Mouse (Mus musculus) lung, embryonic 14.5 days (tissue): ENCODE results near the gene Adam17. TPM values are rescaled to one million over a fixed set of nuclear protein-coding genes. Genes with fewer than 3 reads are reported as not detected.
A peak's percentile ranks its signal among the peaks of the same experiment; 100 is the strongest.
"Not testable (repeated sequence)": the region's sequence is repeated elsewhere in the genome, so short reads cannot be mapped to it uniquely, and the experiment has no call there.

Experiments used
- ATAC-seq: fragments of 200-750 bp; cut with Nextera tagmentation; 2 replicates; pipeline ENCODE4 v1.8.0; 2017; ENCODE audit warnings: mild to moderate bottlenecking, moderate TSS enrichment, moderate library complexity; ENCODE audit not compliant: insufficient read depth
- DNase-seq: peaks from one replicate; pipeline ENCODE4 v3.0.0-alpha.2; 2015
- H3K27ac ChIP-seq: fragments of 300-500 bp; sonication (generic); 2 replicates; pipeline ENCODE4 v1.5.1; 2014; ENCODE audit warnings: low read depth, mild to moderate bottlenecking, moderate library complexity
- H3K27me3 ChIP-seq: fragments of 300-500 bp; sonication (generic); 2 replicates; pipeline ENCODE4 v1.6.1; 2014; ENCODE audit warnings: low read length, control low read depth; ENCODE audit not compliant: insufficient read depth
- H3K36me3 ChIP-seq: fragments of 300-500 bp; sonication (generic); 2 replicates; pipeline ENCODE4 v1.6.1; 2014; ENCODE audit warnings: control low read depth; ENCODE audit not compliant: insufficient read depth
- H3K4me1 ChIP-seq: fragments of 300-500 bp; sonication (generic); 2 replicates; pipeline ENCODE4 v1.6.1; 2014; ENCODE audit warnings: antibody characterized with exemption, control low read depth; ENCODE audit not compliant: insufficient read depth
- H3K4me2 ChIP-seq: fragments of 300-500 bp; sonication (generic); 2 replicates; pipeline ENCODE4 v1.6.1; 2014; ENCODE audit warnings: mild to moderate bottlenecking
- H3K4me3 ChIP-seq: fragments of 300-500 bp; sonication (generic); 2 replicates; pipeline ENCODE4 v1.5.1; 2014; ENCODE audit warnings: low read depth, low read length
- H3K9ac ChIP-seq: fragments of 300-500 bp; sonication (generic); 2 replicates; pipeline ENCODE4 v1.6.1; 2014
- H3K9me3 ChIP-seq: fragments of 300-500 bp; sonication (generic); 2 replicates; pipeline ENCODE4 v1.6.1; 2016; ENCODE audit warnings: low read depth, low read length, control low read depth
- CTCF ChIP-seq: IDR thresholded peaks from 2 replicates; pipeline ENCODE4 v1.5.1; 2016; ENCODE audit warnings: antibody characterized with exemption, low read depth
- WGBS: fragments of 180-500 bp; shearing (Covaris S2); extraction: QIAGEN DNeasy Blood & Tissue Kit; methylation state at CpG from one replicate; pipeline ENCODE4 v1.1.7; 2014; 5-methylcytosine and 5-hydroxymethylcytosine counted together
- polyA plus RNA-seq: library from polyadenylated mRNA; unstranded; fragments of >200 nt; fragmentation: Nextera tagmentation; extraction: Ambion mirVana; gene quantifications from 2 replicates; pipeline ENCODE4 v1.2.1, GENCODE M21; 2014

Gene Adam17
- polyA plus RNA-seq, 1 experiment from 2014 or later, result 45.5 TPM

DNA sequence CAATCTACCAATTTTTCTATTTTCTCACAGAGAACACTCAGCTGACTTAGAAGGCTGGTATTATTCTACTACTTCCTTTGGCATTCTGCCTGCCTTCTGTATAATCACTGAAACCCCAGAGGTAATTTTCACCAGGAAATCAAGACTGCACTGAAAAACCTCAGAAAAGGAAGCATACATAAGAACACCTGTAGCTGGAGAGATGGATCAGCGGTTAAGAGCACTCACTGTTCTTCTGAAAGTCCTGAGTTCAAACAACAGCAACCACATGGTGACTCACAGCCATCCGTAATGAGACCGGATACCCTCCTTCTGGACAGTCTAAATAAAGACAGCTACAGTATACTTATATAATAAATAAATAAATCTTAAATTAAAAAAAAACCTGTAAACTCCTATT is 36.2 kb upstream of the Adam17 start:
- H3K4me1 ChIP-seq, result no peaks in the 10 kb centered on the region
- WGBS, result 95% methylated on average over 3 of the region's 3 CpGs
- DNase-seq, result no peak
- no peak overlapping the region for H3K4me2 ChIP-seq
- H3K27me3 ChIP-seq, result no peaks in the 10 kb centered on the region
- H3K36me3 ChIP-seq, result peaks cover 87% of the 10 kb centered on the region
- no peak overlapping the region for H3K4me3 ChIP-seq
- no peak overlapping the region for H3K9ac ChIP-seq
- no peak for TF ChIP-seq CTCF
- H3K9me3 ChIP-seq, result peaks cover 5% of the 10 kb centered on the region; the same call in 1 of the 2 replicates
- H3K27ac ChIP-seq, result no peak overlapping the region
- ATAC-seq, result no peak

DNA sequence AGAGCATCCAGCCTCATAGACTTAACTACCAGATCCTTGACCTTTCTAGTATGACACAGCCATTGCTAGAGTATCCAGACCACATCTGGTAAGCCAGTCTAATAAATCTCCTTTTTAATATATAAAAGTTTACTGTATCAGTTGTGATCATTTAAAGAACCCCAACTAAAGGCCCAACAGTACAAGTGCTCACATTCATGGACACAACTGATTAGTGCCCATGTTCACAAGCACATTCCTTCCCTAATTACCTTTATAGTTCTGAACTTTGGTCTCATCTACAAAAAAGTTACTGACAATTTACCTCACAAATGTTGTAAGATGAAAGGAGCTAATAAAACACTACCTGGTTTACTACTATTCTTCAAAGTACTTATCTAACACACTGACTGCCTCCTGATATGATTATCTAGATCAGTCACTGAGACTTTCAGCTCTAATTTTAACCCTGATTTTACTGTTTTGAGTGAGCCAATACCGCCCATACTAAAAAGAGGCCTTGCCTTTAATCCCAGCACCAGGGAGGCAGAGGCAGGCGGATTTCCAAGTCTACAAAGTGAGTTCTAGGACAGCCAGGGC is 35.4 kb upstream of the Adam17 start:
- Histone ChIP-seq H3K9me3 (peaks cover 5% of the 10 kb centered on the region; the same call in 1 of the 2 replicates), H3K36me3 (peaks cover 84% of the 10 kb centered on the region), H3K27ac (no peak overlapping the region), H3K4me1 (no peaks in the 10 kb centered on the region), H3K4me2 (no peak overlapping the region), H3K9ac (no peak overlapping the region), H3K27me3 (no peaks in the 10 kb centered on the region), H3K4me3 (no peak overlapping the region)
- ATAC-seq, result no peak
- WGBS, result 99% methylated on average over 2 of the region's 2 CpGs
- TF ChIP-seq CTCF, result no peak
- DNase-seq, result no peak

DNA sequence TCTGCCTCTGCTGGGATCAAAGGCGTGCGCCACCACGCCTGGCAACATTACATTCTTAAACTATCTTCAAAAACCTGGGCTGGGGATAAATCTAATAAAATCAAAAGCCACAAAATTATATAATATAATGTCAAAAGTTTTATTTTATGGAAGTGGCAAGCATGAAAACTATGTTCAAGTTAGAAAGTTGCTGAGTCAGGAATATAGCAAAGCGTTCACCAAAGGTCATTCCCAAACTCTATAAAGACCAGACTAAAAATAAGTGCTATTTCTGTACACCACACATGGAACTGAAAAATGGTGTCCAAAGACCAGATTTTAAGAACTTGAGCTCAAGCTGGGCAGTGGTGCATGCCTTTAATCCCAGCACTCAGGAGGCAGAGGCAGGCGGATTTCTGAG is 29.3 kb upstream of the Adam17 start:
- Histone ChIP-seq H3K4me1 (no peaks in the 10 kb centered on the region), H3K4me3 (no peak overlapping the region), H3K27ac (no peak overlapping the region), H3K9me3 (no peaks in the 10 kb centered on the region), H3K27me3 (no peaks in the 10 kb centered on the region), H3K9ac (no peak overlapping the region), H3K36me3 (peaks cover 66% of the 10 kb centered on the region), H3K4me2 (no peak overlapping the region)
- ATAC-seq, result no peak
- WGBS, result 97% methylated on average over 5 of the region's 5 CpGs
- no peak for DNase-seq
- TF ChIP-seq CTCF, result no peak

DNA sequence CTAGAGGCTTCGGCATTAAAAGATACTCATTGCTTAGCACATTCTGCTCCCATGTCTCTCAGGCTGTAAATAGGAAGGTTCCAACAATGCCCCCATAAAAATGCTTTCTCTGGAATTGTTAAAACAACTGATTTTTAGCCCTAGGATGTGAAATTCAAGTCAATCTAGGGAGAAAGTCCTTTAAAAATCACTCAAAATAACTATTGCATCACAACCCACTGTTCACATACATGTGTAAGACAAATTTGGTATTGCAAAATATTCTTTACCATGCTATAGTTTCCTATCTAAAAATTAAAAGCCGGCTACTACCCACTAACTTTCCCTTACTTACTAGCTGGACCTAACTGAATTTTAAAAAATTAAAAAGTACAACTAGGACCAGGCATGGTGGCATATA is 12.8 kb upstream of the Adam17 start:
- no peak overlapping the region for H3K27ac ChIP-seq
- no peak overlapping the region for H3K4me3 ChIP-seq
- DNase-seq (no peak), ATAC-seq (no peak)
- H3K27me3 ChIP-seq, result no peaks in the 10 kb centered on the region
- H3K36me3 ChIP-seq, result peaks cover 43% of the 10 kb centered on the region
- no peaks in the 10 kb centered on the region for H3K9me3 ChIP-seq
- no peaks in the 10 kb centered on the region for H3K4me1 ChIP-seq
- H3K4me2 ChIP-seq, result no peak overlapping the region
- H3K9ac ChIP-seq, result no peak overlapping the region
- 93% methylated on average over 2 of the region's 2 CpGs for WGBS
- no peak for TF ChIP-seq CTCF

DNA sequence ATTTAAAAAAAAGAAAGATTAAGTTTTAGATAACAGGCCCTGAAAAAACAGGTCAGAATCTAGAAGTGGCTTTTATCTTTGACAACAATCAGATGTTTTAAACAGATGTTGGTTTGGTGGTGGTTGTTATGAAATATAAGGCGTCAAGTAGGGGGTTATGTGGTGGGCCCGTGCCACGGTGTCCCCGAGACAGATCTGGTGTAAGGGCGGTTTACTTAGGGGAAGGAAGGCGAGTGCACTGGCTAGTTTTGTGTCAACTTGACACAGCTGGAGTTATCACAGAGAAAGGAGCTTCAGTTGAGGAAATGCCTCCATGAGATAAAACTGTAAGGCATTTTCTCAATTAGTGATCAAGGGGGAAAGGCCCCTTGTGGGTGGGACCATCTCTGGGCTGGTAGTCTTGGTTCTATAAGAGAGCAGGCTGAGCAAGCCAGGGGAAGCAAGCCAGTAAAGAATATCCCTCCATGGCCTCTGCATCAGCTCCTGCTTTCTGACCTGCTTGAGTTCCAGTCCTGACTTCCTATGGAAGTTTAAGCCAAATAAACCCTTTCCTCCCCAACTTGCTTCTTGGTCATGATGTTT is 5.4 kb upstream of the Adam17 start:
- H3K4me1 ChIP-seq, H3K9ac ChIP-seq, H3K27me3 ChIP-seq, H3K9me3 ChIP-seq, H3K4me2 ChIP-seq, DNase-seq, H3K4me3 ChIP-seq, H3K27ac ChIP-seq, ATAC-seq, H3K36me3 ChIP-seq: not testable (repeated sequence)
- 58% methylated on average over 6 of the region's 6 CpGs for WGBS

DNA sequence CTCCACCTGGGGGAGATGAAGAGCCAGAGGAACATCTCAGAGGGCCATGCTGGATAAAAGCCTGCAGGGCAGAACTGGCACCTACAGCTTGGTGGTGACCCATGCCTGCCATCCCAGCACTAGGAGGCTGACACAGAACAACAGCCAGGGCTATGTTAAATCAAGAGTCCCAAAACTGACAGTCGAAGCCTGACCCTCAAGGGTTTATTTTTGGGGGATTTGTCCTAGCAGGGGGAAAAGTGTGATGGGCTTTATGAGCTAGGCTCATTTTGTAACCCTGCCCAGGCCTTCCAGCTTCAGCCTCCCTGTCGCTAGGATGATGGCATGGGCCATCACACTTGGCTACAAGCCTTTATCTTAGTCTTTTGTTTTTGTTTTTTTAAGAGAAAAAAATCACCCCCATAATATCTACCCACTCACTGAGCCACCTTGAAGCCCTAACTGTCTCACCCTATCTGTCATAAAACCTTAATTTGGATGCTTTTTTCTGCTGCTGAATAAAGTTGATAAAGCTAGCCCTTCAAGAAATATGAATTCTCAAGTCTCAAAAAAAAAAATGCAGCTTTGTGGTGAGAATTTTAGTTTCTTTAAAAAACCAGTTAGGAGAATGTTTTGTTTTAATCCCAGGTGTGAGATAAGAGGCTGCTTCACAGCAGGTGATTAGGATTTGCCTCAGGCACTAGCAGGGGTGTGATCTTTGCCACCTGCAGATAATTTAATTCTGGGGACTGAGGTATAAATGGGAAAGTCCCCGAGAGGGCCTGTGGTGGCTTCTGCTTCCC is 2.1 kb upstream of the Adam17 start:
- Histone ChIP-seq H3K27ac (no peak overlapping the region), H3K36me3 (no peaks in the 10 kb centered on the region), H3K4me3 (no peak overlapping the region), H3K27me3 (no peaks in the 10 kb centered on the region), H3K4me2 (no peak overlapping the region), H3K9me3 (no peaks in the 10 kb centered on the region), H3K9ac (no peak overlapping the region), H3K4me1 (no peaks in the 10 kb centered on the region)
- DNase-seq (no peak), ATAC-seq (no peak)
- WGBS, result 32% methylated on average over 3 of the region's 3 CpGs
- no peak for TF ChIP-seq CTCF

DNA sequence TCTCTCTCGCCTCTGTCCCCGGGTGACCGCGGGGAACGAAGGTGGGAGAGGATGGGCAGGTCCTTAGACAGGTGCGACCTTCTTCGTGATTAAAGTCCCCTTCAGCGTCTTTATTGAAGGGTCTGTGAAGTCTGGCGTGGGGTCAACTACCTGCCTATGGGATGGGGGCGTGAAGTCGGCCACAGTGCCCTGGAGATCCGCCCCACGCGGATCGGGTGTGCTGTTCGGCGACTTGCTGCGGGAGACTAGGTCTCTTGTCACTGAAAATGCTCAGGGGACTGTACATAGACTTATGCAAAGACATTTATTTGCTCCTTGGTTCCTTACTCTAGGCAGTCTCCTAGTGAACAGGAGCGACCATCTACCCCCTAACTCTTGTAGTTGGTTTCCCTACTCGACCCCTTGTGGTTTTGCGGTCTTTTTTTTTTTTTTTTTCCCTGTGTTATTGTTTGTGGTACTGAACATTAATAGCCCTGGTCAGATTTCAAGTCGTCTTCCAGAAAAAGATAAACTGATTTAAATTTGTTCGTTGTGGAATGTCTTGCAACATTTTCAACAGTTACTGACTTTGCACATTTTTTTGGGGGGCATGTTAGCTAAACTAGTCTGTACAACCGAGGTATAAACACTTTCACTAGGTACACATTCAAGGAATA is 516 bp upstream of the Adam17 start:
- Histone ChIP-seq H3K9ac (peak overlapping the region; percentile 80), H3K36me3 (no peaks in the 10 kb centered on the region), H3K4me2 (peak overlapping the region; percentile 85), H3K27me3 (no peaks in the 10 kb centered on the region), H3K9me3 (no peaks in the 10 kb centered on the region), H3K4me3 (peak overlapping the region; percentile 81), H3K27ac (peak overlapping the region; percentile 93), H3K4me1 (no peaks in the 10 kb centered on the region)
- DNase-seq (no peak), ATAC-seq (peak; percentile 71; the same call in 1 of the 2 replicates)
- no peak for TF ChIP-seq CTCF
- WGBS, result 3% methylated on average over 24 of the region's 24 CpGs
